Mouse (Mus musculus) brown adipose tissue, adult 24 weeks (tissue): ENCODE data around the gene Poln. TPM values are rescaled to one million over a fixed set of nuclear protein-coding genes. Genes with fewer than 3 reads are reported as not detected.

ENCODE experiments used
- H3K27ac ChIP-seq: fragments of 200-500 bp; replicated peaks from 2 replicates; pipeline ENCODE4 v1.5.1; 2012; ENCODE audit warnings: low read depth, mild to moderate bottlenecking, low read length
- H3K4me1 ChIP-seq: fragments of 200-500 bp; 2 replicates; pipeline ENCODE4 v1.6.1; 2012; ENCODE audit warnings: low read length, mixed read lengths; ENCODE audit not compliant: control insufficient read depth, insufficient read depth, insufficient read length
- H3K4me3 ChIP-seq: fragments of 200-500 bp; 2 replicates; pipeline ENCODE4 v1.5.1; 2012; ENCODE audit warnings: low read depth, mild to moderate bottlenecking, low read length, moderate library complexity; ENCODE audit not compliant: insufficient read depth
- polyA plus RNA-seq: library from polyadenylated mRNA; stranded (reverse); fragments of >200 nt; gene quantifications from 2 replicates; pipeline ENCODE4 v1.2.4, GENCODE M21; 2012; ENCODE audit not compliant: missing spikeins, insufficient read depth, insufficient read length

Gene Poln
- polyA plus RNA-seq, 1 experiment: 137 TPM

DNA sequence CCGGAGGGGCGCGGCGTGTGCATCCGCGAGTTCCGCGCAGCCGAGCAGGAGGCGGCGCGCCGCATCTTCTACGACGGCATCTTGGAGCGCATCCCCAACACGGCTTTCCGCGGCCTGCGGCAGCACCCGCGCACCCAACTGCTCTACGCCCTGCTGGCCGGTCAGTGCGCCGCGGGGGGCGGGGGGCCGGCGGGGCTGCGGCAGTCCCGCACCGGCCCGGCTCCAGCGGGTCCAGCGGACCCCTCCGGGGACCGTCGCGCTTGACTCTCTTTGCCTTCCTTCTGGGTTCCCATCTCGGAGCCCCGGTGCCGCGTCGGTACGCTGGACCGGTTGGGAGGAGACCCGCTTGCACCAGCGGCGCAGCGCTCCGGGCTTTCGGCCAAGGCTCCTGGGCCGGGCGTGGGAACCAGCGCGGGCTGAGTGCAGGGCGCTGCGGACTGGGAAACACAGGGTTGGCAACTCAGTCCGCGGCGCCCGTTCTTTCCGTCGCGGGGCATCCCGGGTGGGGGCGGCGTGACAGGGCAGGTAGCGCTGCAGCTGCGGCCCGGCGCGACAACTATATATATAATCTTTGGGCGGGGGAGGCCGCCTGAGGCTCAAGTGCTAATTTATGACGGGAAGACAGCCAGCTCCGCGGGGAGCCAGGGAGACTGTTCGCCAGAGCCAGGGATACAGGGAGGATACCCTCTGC is 172.1 kb downstream of the Poln start:
- Histone ChIP-seq H3K4me3 (peak overlapping the region; percentile 88), H3K4me1 (peaks cover 10% of the 10 kb centered on the region; the same call in 1 of the 2 replicates), H3K27ac (peak overlapping the region; percentile 95)

GRCm38 (mm10) chr5:33996694-33997045 is 172.6 kb downstream of the Poln start:
- peak overlapping the region; percentile 88 for H3K4me3 ChIP-seq
- peaks cover 7% of the 10 kb centered on the region; the same call in 1 of the 2 replicates for H3K4me1 ChIP-seq
- no peak overlapping the region for H3K27ac ChIP-seq

DNA sequence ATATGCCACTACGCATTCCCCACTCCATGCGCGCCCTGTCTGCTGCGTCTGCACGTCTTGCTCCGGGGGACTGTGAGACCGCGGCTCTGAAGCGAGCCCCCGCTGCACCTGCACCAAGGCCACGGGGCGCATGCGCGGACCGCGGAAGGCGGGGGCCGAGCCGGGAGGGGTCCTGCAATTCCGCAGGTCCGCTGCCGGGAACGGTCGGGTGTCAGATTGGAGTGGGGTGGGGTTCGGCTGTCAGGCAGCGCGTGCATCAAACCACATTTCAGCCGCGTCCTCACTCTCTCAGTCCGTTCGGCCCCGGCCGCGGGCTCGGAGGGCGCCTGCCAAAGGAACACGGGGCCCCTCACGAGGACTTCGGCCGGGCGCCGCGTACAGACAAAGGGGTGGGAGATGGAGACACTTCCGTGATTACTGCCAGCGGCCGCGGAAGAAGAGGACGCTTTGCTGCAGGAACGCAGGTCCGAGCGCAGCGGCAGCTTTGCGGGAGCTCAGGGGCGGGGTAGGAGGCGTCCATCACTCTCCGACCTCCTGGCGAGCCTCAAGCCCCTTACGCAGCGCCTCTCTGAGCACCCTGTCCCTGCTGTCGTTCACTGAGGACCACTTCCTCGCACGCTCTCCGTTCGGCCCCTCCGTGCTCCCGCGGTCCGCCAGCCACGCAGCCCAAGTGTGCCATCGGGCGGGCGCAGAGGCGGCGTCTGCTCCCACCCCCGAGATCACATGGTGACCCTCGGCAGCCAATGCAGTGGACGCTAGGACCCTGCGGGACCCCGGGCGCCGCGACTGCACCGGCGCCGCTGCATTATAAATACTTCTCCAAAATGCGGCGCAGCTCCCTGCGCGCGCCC is 173.2 kb downstream of the Poln start, which contains the start of gene Nat8l:
Gene Nat8l (plus strand): TSS at position 142 of the 851 bp plus-strand sequence.
- H3K4me1 ChIP-seq: peaks cover 3% of the 10 kb centered on the region; the same call in 1 of the 2 replicates
- H3K27ac ChIP-seq: no peak within 1 kb of the TSS
- peak within 1 kb of the TSS; percentile 88 for H3K4me3 ChIP-seq

- Histone ChIP-seq H3K27ac (no peak overlapping the region), H3K4me1 (0 out of 2 replicates have a peak, but pooled peaks cover 3% of the 10 kb centered on the region), H3K4me3 (peak overlapping the region; percentile 88)
Measured at GRCm38 (mm10) chr5:33994671-33995625, 174.3 kb downstream of the Poln start.

DNA sequence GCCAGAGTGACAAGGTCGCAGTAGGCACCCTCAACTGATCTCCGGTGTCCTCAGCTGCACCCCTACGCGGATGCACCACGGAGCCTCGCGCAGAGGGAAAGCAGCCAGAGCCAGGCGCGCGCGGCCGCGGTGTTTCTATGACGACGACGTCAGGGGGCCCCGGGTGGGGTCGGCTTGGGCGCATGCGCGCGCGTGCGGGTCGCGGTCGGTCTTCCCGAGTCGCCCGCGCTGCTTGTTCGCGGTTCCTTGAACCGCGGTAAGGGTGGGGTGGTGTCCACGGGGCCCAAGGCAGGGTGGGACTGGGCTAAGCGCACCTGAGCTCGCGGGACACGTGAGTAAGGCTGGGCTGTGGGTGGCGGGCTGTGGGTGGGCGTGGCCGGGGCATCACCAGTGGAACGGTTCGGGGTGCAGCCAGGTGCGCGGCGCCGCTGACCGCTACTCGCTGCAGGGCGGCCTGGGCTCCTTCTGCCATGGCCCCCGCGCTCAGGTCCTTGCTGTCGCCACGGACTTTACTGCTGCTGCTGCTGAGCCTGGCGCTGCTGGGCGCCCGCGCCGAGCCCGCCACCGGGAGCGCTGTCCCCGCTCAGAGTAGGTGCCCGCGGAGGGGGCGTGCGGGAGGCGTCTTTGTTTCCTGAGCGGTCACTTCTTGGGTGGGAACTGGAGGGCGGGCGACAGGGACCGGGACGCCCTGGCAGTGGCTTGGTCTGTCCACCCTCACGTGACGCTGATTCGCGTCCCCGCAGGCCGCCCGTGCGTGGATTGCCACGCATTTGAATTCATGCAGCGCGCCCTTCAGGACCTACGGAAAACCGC is 185.7 kb downstream of the Poln start, which contains the start of gene Gm1673:
Gene Gm1673 (plus strand): TSS at position 125 of the 813 bp plus-strand sequence.
- Histone ChIP-seq H3K27ac (no peak within 1 kb of the TSS), H3K4me3 (peak within 1 kb of the TSS; percentile 57), H3K4me1 (no peaks in the 10 kb centered on the region)

- Histone ChIP-seq H3K27ac (no peak overlapping the region), H3K4me1 (no peaks in the 10 kb centered on the region), H3K4me3 (peak overlapping the region; percentile 57)
Measured at GRCm38 (mm10) chr5:33982731-33983259, 186.5 kb downstream of the Poln start.

GRCm38 (mm10) chr5:33976267-33976666 is 193.0 kb downstream of the Poln start:
- Histone ChIP-seq H3K4me1 (no peaks in the 10 kb centered on the region), H3K4me3 (no peak overlapping the region), H3K27ac (no peak overlapping the region)

- H3K4me3 ChIP-seq: no peak overlapping the region
- no peak overlapping the region for H3K27ac ChIP-seq
- no peaks in the 10 kb centered on the region for H3K4me1 ChIP-seq
Measured at GRCm38 (mm10) chr5:33974736-33975135, 194.5 kb downstream of the Poln start.

DNA sequence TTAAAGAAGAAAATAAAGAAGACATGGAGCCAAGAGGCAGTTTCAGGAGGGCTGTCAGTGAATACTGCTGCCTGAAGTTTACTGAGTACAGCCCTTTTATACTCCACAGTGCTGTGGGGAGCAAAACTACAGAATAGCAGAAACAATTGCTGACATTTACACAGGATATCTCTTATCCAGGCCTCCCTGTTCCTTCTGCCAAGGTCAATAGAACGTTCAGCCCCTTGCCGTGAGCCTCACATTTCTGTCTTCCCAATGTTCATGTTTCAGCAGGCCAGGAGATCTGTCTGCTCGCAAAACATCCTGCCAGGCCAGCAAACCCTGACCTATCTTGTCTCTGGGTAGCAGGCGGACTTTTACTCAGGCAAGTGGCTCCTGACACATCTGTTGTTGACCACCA is 209.9 kb downstream of the Poln start:
- H3K4me1 ChIP-seq: peaks cover 14% of the 10 kb centered on the region; the same call in 1 of the 2 replicates
- peak overlapping the region; percentile 78 for H3K27ac ChIP-seq
- no peak overlapping the region for H3K4me3 ChIP-seq

Other genes starting within 250 kb of the Poln start
- gene Nelfa, start 233.0 kb downstream of the Poln start, polyA plus RNA-seq: 8.4 and 9.2 TPM in 2 replicates
- 2.5 TPM in 1 of 2 replicates, not detected in the other for gene Gm1673, start 186.0 kb downstream of the Poln start, polyA plus RNA-seq
- gene Nat8l, start 173.5 kb downstream of the Poln start, polyA plus RNA-seq: 66.7 and 81.4 TPM in 2 replicates
- 24.5 and 28.1 TPM in 2 replicates for gene Haus3, start 79 bp upstream of the Poln start, polyA plus RNA-seq
- gene Mxd4, start 18.3 kb upstream of the Poln start, polyA plus RNA-seq: 69.9 and 70.6 TPM in 2 replicates
- 1.2 TPM in 1 of 2 replicates, not detected in the other for gene Zfyve28, start 119.0 kb upstream of the Poln start, polyA plus RNA-seq
- not detected in 2 replicates for gene Cfap99, start 119.2 kb upstream of the Poln start, polyA plus RNA-seq
- gene Rnf4, start 166.8 kb upstream of the Poln start, polyA plus RNA-seq: 53.1 and 58.1 TPM in 2 replicates
- gene Fam193a, start 200.5 kb upstream of the Poln start, polyA plus RNA-seq: 7.2 and 9.1 TPM in 2 replicates